Mouse (Mus musculus) Patski (cell line): Measurements from ENCODE around the gene Arhgap31. TPM values are rescaled to one million over a fixed set of nuclear protein-coding genes. Genes with fewer than 3 reads are reported as not detected.

Experiments used
- ATAC-seq: fragments of 100-300 bp; one replicate; pipeline ENCODE4 v1.8.0; 2021
- CTCF ChIA-PET: fragments of 350-600 bp; sonication (Branson Sonifier 250); formaldehyde crosslinking; loops from one replicate; lab custom pipeline; 2022; ENCODE audit warnings: inconsistent platforms; lab: Charles Lee
- POLR2A ChIA-PET: fragments of 350-600 bp; sonication (Branson Sonifier 250); formaldehyde crosslinking; loops from one replicate; lab custom pipeline; 2022; ENCODE audit warnings: antibody characterized with exemption, inconsistent platforms; lab: Charles Lee
- DNase-seq: peaks from one replicate; pipeline ENCODE4 v3.0.0-alpha.2; 2011; ENCODE audit warnings: low read depth, low spot score
- H3K27me3 ChIP-seq: fragments of 371-371 bp; one replicate; pipeline ENCODE4 v1.5.1; 2021
- CTCF ChIP-seq: fragments of 100-300 bp; IDR thresholded peaks from one replicate; pipeline ENCODE4 v1.5.1; 2021
- in situ Hi-C: fragments of 300-500 bp; cut with MboI; formaldehyde crosslinking; loops from 3 replicates; pipeline ENCODE4 v1.11.1; 2018; ENCODE audit warnings: low pct_unique_long_range_greater_than_20kb, mixed read lengths
- polyA plus RNA-seq: library from polyadenylated mRNA; unstranded; gene quantifications from one replicate; pipeline ENCODE4 v1.2.3, GENCODE M21; 2021

Gene Arhgap31
- polyA plus RNA-seq, 1 experiment from 2014 or later: 0.24 TPM

- no peak for ATAC-seq
- TF ChIP-seq CTCF: no peak
- in situ Hi-C loops: no loop called here
- peaks cover 8% of the 10 kb centered on the region for H3K27me3 ChIP-seq
- POLR2A ChIA-PET: no interaction called here
- DNase-seq: no peak
- CTCF ChIA-PET: interaction anchor here (1.4 to 1.9 kb wide), 3 partner anchors 10 to 75 kb away, joined by 3 to 7 read pairs (median 3); no protein-coding TSS in a partner anchor
Observed at GRCm38 (mm10) chr16:38705531-38706281, 7.4 kb downstream of the Arhgap31 start.

- peaks cover 7% of the 10 kb centered on the region for H3K27me3 ChIP-seq
- in situ Hi-C loops: no loop called here
- ATAC-seq: no peak
- TF ChIP-seq CTCF: no peak
- ChIA-PET CTCF (interaction anchor here (0.9 kb wide), 2 partner anchors 11 to 36 kb away, joined by 3 read pairs; no protein-coding TSS in a partner anchor), POLR2A (no interaction called here)
- no peak for DNase-seq
Observed at GRCm38 (mm10) chr16:38703501-38703900, 9.6 kb downstream of the Arhgap31 start.

GRCm38 (mm10) chr16:38702316-38702715, 10.8 kb downstream of the Arhgap31 start:
- CTCF ChIA-PET: no interaction called here
- DNase-seq (no peak), ATAC-seq (no peak)
- TF ChIP-seq CTCF: no peak
- in situ Hi-C loops: no loop called here
- peaks cover 4% of the 10 kb centered on the region for H3K27me3 ChIP-seq
- POLR2A ChIA-PET: no interaction called here

- TF ChIP-seq CTCF: no peak
- in situ Hi-C loops: no loop called here
- DNase-seq (no peak), ATAC-seq (no peak)
- peaks cover 4% of the 10 kb centered on the region for H3K27me3 ChIP-seq
- POLR2A ChIA-PET: no interaction called here
- CTCF ChIA-PET: no interaction called here
Observed at GRCm38 (mm10) chr16:38701492-38702185, 11.4 kb downstream of the Arhgap31 start.

- in situ Hi-C loops: no loop called here
- ChIA-PET CTCF (no interaction called here), POLR2A (no interaction called here)
- no peak for DNase-seq
- ATAC-seq: no peak
- no peaks in the 10 kb centered on the region for H3K27me3 ChIP-seq
- no peak for TF ChIP-seq CTCF
Observed at GRCm38 (mm10) chr16:38700392-38701162, 12.5 kb downstream of the Arhgap31 start.

- H3K27me3 ChIP-seq: no peaks in the 10 kb centered on the region
- DNase-seq: no peak
- CTCF ChIA-PET: no interaction called here
- POLR2A ChIA-PET: no interaction called here
- no peak for TF ChIP-seq CTCF
- no peak for ATAC-seq
- in situ Hi-C loops: no loop called here
Observed at GRCm38 (mm10) chr16:38697611-38698010, 15.5 kb downstream of the Arhgap31 start.

GRCm38 (mm10) chr16:38695557-38695956, 17.5 kb downstream of the Arhgap31 start:
- no peaks in the 10 kb centered on the region for H3K27me3 ChIP-seq
- TF ChIP-seq CTCF: no peak
- ChIA-PET POLR2A (no interaction called here), CTCF (interaction anchor here (1.1 kb wide), 1 partner anchor 11 kb away, joined by 3 read pairs; no protein-coding TSS in a partner anchor)
- DNase-seq: no peak
- in situ Hi-C loops: no loop called here
- ATAC-seq: no peak

- ATAC-seq (no peak), DNase-seq (no peak)
- CTCF ChIA-PET: interaction anchor here (1.1 kb wide), 1 partner anchor 12 kb away, joined by 3 read pairs; no protein-coding TSS in a partner anchor
- no peaks in the 10 kb centered on the region for H3K27me3 ChIP-seq
- in situ Hi-C loops: no loop called here
- TF ChIP-seq CTCF: no peak
- POLR2A ChIA-PET: no interaction called here
Observed at GRCm38 (mm10) chr16:38694906-38695540, 18.1 kb downstream of the Arhgap31 start.

- DNase-seq (no peak), ATAC-seq (no peak)
- in situ Hi-C loops: no loop called here
- ChIA-PET POLR2A (no interaction called here), CTCF (interaction anchor here (2.2 kb wide), 1 partner anchor 16 kb away, joined by 7 read pairs; no protein-coding TSS in a partner anchor)
- no peaks in the 10 kb centered on the region for H3K27me3 ChIP-seq
- no peak for TF ChIP-seq CTCF
Observed at GRCm38 (mm10) chr16:38690501-38690900, 22.6 kb downstream of the Arhgap31 start.

- ATAC-seq: no peak
- ChIA-PET CTCF (no interaction called here), POLR2A (no interaction called here)
- no peaks in the 10 kb centered on the region for H3K27me3 ChIP-seq
- TF ChIP-seq CTCF: no peak
- in situ Hi-C loops: no loop called here
- DNase-seq: no peak
Observed at GRCm38 (mm10) chr16:38689786-38690185, 23.3 kb downstream of the Arhgap31 start.
